Mouse (Mus musculus): ENCODE results near the gene Ap3b1. TPM values are rescaled to one million over a fixed set of nuclear protein-coding genes. Genes with fewer than 3 reads are reported as not detected.
A peak's percentile ranks its signal among the peaks of the same experiment; 100 is the strongest.

Gene Ap3b1
- total RNA-seq, 4 experiments from 2014 or later, result 50.8 to 56.7 (median 53.6) TPM

DNA sequence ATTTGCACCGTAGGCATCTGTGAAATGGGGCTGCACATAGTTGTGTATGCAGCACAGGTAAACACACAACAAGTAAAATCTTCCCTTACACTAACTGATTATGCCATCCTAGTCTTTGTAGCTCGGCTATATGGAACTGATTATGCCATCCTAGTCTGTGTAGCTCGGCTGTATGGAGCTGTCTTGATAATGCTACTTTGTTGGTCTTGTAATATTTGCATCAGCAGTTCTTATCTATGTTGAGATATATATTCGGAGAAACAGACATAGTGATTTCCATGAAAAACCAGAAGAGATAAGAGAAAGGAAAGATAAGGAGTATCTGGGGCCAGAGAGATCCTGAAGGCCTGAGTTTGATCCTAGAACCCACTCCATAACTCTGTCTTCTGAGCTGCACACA lies 178.6 kb downstream of the Ap3b1 start:
- DNase-seq (ENCODE audit: low spot score in 2 of 2), result no peak

DNA sequence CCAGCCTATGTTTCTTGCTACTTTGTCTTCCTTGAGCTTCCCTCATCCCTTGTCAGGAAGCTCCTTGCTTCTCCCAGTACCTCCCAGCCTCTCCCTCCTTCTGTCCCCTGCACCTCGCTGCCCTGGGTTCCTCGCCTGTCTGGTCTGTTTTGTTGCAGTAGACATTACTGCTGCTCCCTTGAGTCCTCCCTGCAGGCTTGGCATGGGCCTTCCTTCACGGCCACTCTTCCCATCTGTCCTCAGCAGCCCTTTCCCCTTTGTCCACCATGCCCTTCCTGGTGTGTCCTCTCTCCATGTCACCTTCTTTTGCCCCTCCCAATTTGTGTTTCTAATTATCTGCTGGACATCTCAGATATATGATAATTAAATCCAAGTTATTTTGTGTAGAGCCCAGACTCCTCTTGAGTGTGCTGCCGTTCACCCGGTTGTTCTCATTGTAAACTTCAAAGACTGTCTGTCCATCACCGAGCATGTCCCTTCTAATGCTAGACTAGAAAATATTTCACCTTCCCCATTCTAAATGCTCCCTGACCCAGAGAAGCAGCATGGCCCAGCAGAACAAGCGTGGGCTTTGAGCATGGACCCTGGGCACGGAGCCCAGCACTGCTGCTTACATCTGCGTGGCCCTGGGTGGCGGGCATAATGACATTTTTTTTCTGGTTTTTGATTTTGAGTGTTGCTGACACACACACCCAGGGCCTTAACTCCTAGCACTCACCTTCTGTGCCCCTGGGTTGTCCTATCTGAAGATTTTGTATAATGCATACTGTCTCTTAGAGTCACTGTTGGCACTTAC lies 181.3 kb downstream of the Ap3b1 start:
- DNase-seq (ENCODE audit: low spot score in 2 of 2), result no peak

GRCm38 (mm10) chr13:94542061-94542460 lies 183.3 kb downstream of the Ap3b1 start:
- no peak for DNase-seq (ENCODE audit: low spot score in 2 of 2)

DNA sequence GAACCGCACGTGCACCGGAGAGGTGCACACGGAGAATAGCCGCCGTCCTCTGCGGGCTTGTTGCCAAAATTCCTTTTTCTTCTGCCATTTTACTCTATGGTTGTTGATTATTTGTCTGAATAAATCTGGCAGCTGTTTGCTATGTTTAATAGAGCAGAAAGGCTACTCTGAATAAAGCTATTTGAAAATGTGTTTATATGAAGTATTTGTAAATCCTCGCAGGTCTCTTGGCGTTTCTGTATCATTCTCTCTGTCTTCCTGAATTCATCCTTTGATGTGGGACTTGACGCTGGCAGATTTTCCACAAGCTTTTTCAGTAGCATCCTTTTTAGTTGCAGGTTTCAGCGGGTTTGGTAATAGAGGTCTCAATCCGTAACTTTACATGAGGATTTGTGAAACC lies 185.5 kb downstream of the Ap3b1 start:
- DNase-seq (ENCODE audit: low spot score in 2 of 2), result no peak

DNA sequence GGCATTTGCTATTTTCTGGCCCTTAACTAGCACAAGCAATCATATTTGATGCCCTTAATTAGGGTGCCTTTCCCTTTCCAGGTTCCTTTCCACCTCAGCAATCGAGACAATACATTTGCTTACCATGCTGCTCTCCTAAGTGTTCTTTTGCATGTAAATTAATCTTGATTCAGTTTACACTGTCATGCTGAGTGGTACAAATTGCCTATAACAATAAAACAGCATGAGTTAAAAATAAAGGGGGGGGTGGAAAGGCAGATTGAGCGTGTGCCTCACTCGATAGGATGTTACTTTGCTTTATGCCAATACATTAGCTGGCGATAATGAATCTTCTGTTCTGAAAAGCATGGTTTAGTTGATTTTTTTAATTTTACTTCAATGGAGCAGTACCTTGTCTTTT lies 187.0 kb downstream of the Ap3b1 start:
- no peak for DNase-seq (ENCODE audit: low spot score in 2 of 2)

DNA sequence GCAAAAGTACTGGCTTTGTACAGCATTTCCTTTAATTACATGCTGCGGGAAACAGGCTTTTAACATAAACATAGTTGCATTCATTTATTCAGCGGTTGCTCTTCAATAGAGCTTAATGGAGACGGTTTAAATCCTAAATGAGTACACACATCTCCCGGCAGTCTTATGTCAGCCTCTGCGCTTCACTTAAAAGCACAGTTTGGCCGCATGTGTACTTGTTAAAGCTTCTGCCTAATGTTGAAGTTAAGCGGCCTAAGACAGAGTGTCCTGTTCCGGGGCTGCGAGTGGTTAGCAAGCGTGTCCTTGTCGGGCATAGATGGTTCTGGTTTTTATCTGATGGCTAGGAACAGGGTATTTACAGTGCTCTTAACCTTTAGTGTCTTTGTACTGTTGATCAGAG lies 187.5 kb downstream of the Ap3b1 start:
- DNase-seq (ENCODE audit: low spot score in 2 of 2), result no peak

- no peak for DNase-seq (ENCODE audit: low spot score in 2 of 2)
Observed at GRCm38 (mm10) chr13:94549580-94549979, 190.8 kb downstream of the Ap3b1 start.

GRCm38 (mm10) chr13:94550037-94550436 lies 191.3 kb downstream of the Ap3b1 start:
- DNase-seq (ENCODE audit: low spot score in 2 of 2), result no peak

GRCm38 (mm10) chr13:94560011-94560410 lies 201.3 kb downstream of the Ap3b1 start:
- peak; percentile 66 to 86 for DNase-seq (ENCODE audit: low spot score in 2 of 2)

- DNase-seq (ENCODE audit: low spot score in 2 of 2), result no peak
Observed at GRCm38 (mm10) chr13:94560878-94561277, 202.1 kb downstream of the Ap3b1 start.

GRCm38 (mm10) chr13:94562652-94563339 lies 204.0 kb downstream of the Ap3b1 start:
- no peak for DNase-seq (ENCODE audit: low spot score in 2 of 2)

DNA sequence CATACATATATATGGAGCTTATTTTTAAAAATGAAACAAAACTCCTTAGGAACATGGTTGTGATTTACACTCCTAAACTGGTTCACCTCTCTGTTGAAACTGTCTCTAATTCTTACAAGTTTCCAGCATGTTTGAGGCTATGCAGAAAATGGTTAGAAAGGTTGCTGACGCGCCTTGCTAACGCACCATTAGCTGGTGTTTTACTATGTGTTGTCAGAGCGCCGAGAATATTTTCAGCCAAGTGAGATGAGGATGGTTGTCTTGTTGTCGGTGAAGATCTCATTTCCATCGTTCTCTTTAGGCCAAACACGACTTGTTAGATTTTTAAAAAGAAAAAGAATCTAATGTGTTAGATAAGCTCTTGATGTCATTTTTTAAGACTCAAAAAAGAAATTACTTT lies 205.1 kb downstream of the Ap3b1 start:
- no peak for DNase-seq (ENCODE audit: low spot score in 2 of 2)

DNA sequence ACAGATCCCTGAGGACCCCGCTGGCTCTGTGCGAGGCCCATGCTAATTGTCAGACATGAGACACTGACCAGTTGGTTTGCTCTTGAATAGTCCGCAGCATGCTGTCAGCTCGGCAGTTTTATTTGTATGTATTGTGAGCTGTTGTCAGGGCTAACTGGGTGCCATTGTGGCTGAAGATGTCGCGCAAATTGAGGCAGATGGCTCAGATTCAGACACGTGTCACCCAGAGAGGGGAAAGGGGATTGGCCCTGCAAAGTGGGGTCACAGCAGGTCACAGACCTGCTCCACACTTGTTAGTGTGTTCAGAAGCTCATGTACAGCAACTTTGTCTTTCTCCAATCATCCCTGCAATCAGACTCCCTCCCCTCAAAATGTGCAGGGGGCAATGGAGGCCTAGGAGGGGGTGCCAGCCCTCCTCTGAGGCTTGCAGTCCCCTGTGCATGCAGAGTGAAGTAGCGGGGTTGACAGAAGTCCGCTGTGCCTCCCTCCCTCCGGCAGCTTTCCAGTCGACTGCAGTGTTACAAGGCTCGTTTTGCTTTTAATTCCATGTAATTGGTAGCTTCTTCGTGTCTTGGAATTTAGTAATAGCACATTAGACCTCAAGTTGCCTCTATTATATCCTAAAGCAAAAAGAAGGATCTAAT lies 205.7 kb downstream of the Ap3b1 start:
- no peak for DNase-seq (ENCODE audit: low spot score in 2 of 2)

DNA sequence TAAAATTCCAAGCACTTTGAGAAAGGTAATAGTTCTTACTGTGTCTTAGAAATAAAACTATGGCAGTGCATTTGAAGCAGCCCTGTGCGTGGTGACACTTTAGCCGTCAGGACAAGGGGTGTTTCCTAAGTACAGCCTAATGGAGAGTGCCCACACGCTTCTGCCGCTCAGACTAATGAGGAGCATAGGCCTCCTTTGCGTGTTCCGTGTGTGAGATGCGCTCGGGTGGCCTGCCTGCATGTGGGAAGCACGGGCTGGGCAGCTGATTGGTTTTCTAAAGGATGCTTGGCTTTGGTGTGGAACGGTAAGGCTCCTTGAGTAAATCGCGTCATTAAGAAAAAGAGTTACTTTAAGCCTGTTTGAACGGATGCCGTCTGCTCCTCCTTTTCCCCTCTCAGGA lies 206.4 kb downstream of the Ap3b1 start:
- DNase-seq (ENCODE audit: low spot score in 2 of 2), result no peak

DNA sequence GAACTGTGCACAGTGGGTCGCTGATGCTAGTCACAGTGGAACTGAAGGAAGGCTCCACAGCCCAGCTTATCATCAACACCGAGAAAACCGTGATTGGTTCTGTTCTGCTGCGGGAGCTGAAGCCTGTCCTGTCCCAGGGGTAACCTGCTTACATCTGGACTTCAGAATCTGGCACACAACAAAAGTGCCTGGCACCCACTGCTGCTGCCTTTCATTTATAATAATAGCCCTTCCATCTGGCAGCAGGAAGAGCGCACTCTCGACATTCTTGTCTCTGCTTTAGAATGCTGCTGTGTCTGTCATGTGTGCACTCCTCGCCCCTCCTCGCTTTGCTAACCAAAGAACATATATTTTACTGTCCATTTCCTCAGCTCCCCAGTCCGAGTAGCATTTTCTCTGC lies 206.9 kb downstream of the Ap3b1 start:
- DNase-seq (ENCODE audit: low spot score in 2 of 2), result no peak

GRCm38 (mm10) chr13:94567739-94568138 lies 209.0 kb downstream of the Ap3b1 start:
- no peak for DNase-seq (ENCODE audit: low spot score in 2 of 2)

DNA sequence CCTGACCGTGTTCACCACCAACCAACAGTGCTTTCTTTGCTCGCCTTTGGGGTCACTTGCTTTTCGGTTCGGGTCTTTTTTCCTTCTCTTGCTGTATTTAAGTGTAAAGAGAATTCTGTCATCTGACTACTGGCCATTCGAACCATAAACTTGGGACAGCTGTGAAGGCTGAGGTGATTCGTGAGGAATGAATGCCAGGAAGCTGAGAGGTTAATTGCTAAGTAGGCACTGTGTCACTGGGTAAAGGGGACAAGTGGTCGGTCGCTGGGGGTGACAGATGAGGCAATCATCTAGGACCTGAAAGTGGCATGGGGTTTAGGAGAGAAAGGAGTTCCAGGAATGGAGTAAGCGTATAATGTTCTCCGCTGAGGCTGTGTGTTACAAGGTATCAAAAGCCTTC lies 212.2 kb downstream of the Ap3b1 start:
- no peak for DNase-seq (ENCODE audit: low spot score in 2 of 2)

- peak in 1 of 2 experiments; percentile 36 for DNase-seq (ENCODE audit: low spot score in 2 of 2)
Observed at GRCm38 (mm10) chr13:94573356-94573755, 214.6 kb downstream of the Ap3b1 start.

DNA sequence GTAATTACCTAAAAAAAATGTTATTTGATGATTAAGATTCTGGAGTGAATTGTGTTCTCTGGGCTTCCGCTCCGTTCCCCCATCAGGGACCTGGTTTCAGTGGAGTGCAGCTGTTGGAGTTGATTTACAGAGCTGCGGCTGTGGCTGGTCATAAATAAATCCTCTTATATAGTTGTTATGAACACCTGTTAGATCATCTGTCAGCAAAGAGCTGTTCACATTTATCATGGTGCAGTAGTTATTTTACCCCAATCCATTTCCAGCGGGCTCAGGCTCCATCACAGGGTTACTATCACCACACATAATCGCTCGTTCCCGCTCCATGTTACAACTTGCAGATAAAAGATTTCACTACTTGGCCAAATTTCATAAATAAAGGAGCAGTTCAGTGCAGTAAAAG lies 215.1 kb downstream of the Ap3b1 start:
- DNase-seq (ENCODE audit: low spot score in 2 of 2), result no peak

- no peak for DNase-seq (ENCODE audit: low spot score in 2 of 2)
Observed at GRCm38 (mm10) chr13:94575607-94576398, 217.0 kb downstream of the Ap3b1 start.

GRCm38 (mm10) chr13:94576399-94577176 lies 217.8 kb downstream of the Ap3b1 start:
- no peak for DNase-seq (ENCODE audit: low spot score in 2 of 2)

Data from layer of hippocampus, adult 8-10 months (tissue).